Mouse (Mus musculus): ENCODE data around the gene Pex13.
"Not testable (repeated sequence)": the region's sequence is repeated elsewhere in the genome, so short reads cannot be mapped to it uniquely, and the experiment has no call there.

DNA sequence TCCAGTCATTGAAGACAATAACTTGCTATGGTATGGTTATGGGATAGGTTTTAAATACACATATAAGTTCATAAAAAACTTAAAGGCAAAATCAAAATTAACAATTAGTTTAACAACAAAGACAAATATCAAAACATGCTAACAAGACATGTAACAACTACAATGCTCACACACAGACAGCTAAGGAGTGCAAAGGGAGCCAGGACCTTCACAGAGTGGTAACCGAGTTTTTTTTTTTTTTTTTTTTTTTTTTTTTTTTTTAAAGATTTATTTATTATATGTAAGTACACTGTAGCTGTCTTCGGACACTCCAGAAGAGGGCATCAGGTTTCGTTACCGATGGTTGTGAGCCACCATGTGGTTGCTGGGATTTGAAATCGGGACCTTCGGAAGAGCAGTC, 58.5 kb downstream of the Pex13 start:
- TF ChIP-seq CTCF (IDR thresholded peaks at IDR 0.05; ENCODE audit: low read depth); EP300 (optimal IDR thresholded peaks at IDR 0.05): not testable (repeated sequence)

Data from stomach, postnatal 0 days (tissue).